Mouse (Mus musculus) intestine, embryonic 15.5 days (tissue): ENCODE measurements around the gene Prkar1b. TPM values are rescaled to one million over a fixed set of nuclear protein-coding genes. Genes with fewer than 3 reads are reported as not detected.

Source experiments
- ATAC-seq: fragments of 200-750 bp; cut with Nextera tagmentation; 2 replicates; pipeline ENCODE4 v1.8.0; 2017; ENCODE audit warnings: moderate TSS enrichment, moderate library complexity
- H3K27ac ChIP-seq: fragments of 300-500 bp; sonication (generic); 2 replicates; pipeline ENCODE4 v1.5.1; 2015; ENCODE audit warnings: mild to moderate bottlenecking, inconsistent platforms
- H3K27me3 ChIP-seq: fragments of 300-500 bp; sonication (generic); replicated peaks from 2 replicates; pipeline ENCODE4 v1.6.1; 2015; ENCODE audit warnings: inconsistent platforms
- H3K36me3 ChIP-seq: fragments of 300-500 bp; sonication (generic); 2 replicates; pipeline ENCODE4 v1.6.1; 2015; ENCODE audit warnings: inconsistent platforms
- H3K4me1 ChIP-seq: fragments of 300-500 bp; sonication (generic); replicated peaks from 2 replicates; pipeline ENCODE4 v1.6.1; 2015; ENCODE audit warnings: inconsistent platforms
- H3K4me2 ChIP-seq: fragments of 300-500 bp; sonication (generic); replicated peaks from 2 replicates; pipeline ENCODE4 v1.6.1; 2015; ENCODE audit warnings: mild to moderate bottlenecking, inconsistent platforms
- H3K4me3 ChIP-seq: fragments of 300-500 bp; sonication (generic); replicated peaks from 2 replicates; pipeline ENCODE4 v1.5.1; 2015; ENCODE audit warnings: inconsistent platforms
- H3K9ac ChIP-seq: fragments of 300-500 bp; sonication (generic); 2 replicates; pipeline ENCODE4 v1.6.1; 2015; ENCODE audit warnings: inconsistent platforms
- H3K9me3 ChIP-seq: fragments of 300-500 bp; sonication (generic); 2 replicates; pipeline ENCODE4 v1.6.1; 2016; ENCODE audit warnings: inconsistent platforms
- WGBS: fragments of 180-500 bp; shearing (Covaris S2); methylation state at CpG from one replicate; pipeline ENCODE4 v1.1.7; 2015; 5-methylcytosine and 5-hydroxymethylcytosine counted together
- polyA plus RNA-seq: library from polyadenylated mRNA; unstranded; fragments of >200 nt; fragmentation: Nextera tagmentation; extraction: Ambion mirVana; gene quantifications from 2 replicates; pipeline ENCODE4 v1.2.1, GENCODE M21; 2015

Prkar1b gene
- polyA plus RNA-seq, 1 experiment from 2014 or later, result 26.1 TPM

- peaks cover 34% of the 10 kb centered on the region for H3K4me1 ChIP-seq
- no peaks in the 10 kb centered on the region for H3K9me3 ChIP-seq
- H3K4me2 ChIP-seq, result no peak overlapping the region
- no peak overlapping the region for H3K9ac ChIP-seq
- 75% methylated on average over 5 of the region's 5 CpGs for WGBS
- H3K36me3 ChIP-seq, result no peaks in the 10 kb centered on the region
- H3K4me3 ChIP-seq, result no peak overlapping the region
- H3K27ac ChIP-seq, result no peak overlapping the region
- ATAC-seq, result no peak
- H3K27me3 ChIP-seq, result no peaks in the 10 kb centered on the region
Observed at GRCm38 (mm10) chr5:139072866-139073265, 76.9 kb downstream of the Prkar1b start.

DNA sequence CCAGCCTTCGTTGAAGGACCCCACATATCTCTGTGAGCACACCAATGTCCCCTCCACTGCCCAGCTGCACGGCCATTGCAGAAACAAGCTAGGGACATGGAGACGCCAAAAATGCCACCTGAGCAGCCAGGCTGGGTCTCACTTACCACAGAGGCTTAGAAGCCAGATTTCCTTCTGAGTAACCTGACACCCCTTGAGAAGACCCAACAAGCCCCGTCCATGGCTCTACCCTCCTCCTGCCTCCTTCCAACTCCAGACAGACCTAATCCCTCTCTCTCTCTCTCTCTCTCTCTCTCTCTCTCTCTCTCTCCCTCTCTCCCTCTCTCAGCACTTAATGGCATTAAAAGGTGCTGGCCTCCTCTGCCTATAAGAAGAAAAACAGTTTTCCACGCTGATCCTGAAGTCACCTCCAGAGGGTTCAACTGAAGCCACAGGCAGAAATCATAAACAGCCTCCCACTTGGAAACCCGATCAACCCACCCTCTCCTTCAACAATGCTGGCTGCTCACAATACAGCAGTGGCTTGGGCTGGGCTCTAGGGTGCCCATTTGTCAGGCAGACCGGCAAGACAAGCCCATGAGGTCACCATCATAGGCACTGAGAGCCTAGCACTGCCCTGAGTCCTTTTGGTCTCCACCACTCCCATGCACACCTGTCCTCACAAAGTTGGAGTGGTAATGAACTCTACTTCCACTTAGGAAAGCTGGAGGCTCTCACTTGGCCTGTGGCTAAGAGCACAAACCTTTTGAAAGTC lies 82.8 kb downstream of the Prkar1b start:
- no peaks in the 10 kb centered on the region for H3K36me3 ChIP-seq
- no peaks in the 10 kb centered on the region for H3K4me1 ChIP-seq
- no peaks in the 10 kb centered on the region for H3K27me3 ChIP-seq
- H3K9me3 ChIP-seq, result no peaks in the 10 kb centered on the region
- H3K27ac ChIP-seq, result no peak overlapping the region
- H3K4me3 ChIP-seq, result no peak overlapping the region
- no peak overlapping the region for H3K4me2 ChIP-seq
- no peak for ATAC-seq
- no peak overlapping the region for H3K9ac ChIP-seq
- WGBS, result 43% methylated on average over 7 of the region's 7 CpGs

GRCm38 (mm10) chr5:139064611-139065010 lies 85.2 kb downstream of the Prkar1b start:
- Histone ChIP-seq H3K9ac (no peak overlapping the region), H3K4me3 (no peak overlapping the region), H3K4me2 (no peak overlapping the region), H3K9me3 (no peaks in the 10 kb centered on the region), H3K27me3 (no peaks in the 10 kb centered on the region), H3K4me1 (no peaks in the 10 kb centered on the region), H3K27ac (no peak overlapping the region), H3K36me3 (no peaks in the 10 kb centered on the region)
- 57% methylated on average over 5 of the region's 5 CpGs for WGBS
- no peak for ATAC-seq

- Histone ChIP-seq H3K27me3 (no peaks in the 10 kb centered on the region), H3K27ac (no peak overlapping the region), H3K36me3 (no peaks in the 10 kb centered on the region), H3K4me2 (no peak overlapping the region), H3K4me3 (no peak overlapping the region), H3K9ac (no peak overlapping the region), H3K9me3 (no peaks in the 10 kb centered on the region), H3K4me1 (no peaks in the 10 kb centered on the region)
- WGBS, result 89% methylated on average over 5 of the region's 5 CpGs
- ATAC-seq, result no peak
Observed at GRCm38 (mm10) chr5:139061680-139062079, 88.1 kb downstream of the Prkar1b start.

DNA sequence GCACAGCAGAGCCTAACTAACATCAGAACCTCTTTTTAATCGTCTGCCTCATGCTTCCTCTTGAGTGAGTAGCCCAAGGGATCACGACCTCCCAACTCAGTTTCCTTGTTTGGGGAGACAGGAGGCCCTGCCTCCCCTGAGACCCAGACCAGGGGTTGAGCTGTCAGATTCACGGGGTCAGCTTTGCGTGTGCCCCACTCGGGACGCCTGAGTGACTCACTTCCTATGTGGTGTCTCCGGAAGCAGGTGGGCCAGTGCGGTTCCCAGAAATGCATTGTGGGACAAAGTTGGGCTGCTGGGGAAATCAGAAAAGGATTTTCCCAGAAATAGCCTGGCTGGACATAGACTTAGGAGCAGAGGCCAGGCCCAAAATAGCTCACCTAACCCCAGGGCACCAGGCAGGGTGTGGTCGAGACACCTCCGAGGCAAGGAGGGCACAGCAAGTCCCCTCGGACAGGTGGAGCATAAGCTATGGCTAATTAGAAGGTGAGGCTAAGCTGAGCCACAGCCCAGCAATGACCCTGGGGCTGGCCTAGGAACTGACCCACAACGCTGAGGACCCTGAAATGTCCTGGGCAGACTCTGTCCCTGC lies 89.2 kb downstream of the Prkar1b start:
- no peaks in the 10 kb centered on the region for H3K9me3 ChIP-seq
- 78% methylated on average over 12 of the region's 12 CpGs for WGBS
- no peaks in the 10 kb centered on the region for H3K36me3 ChIP-seq
- H3K27me3 ChIP-seq, result no peaks in the 10 kb centered on the region
- no peak overlapping the region for H3K27ac ChIP-seq
- H3K4me3 ChIP-seq, result no peak overlapping the region
- H3K4me1 ChIP-seq, result no peaks in the 10 kb centered on the region
- ATAC-seq, result no peak
- H3K9ac ChIP-seq, result no peak overlapping the region
- H3K4me2 ChIP-seq, result no peak overlapping the region

GRCm38 (mm10) chr5:139053176-139053575 lies 96.6 kb downstream of the Prkar1b start:
- H3K4me1 ChIP-seq, result no peaks in the 10 kb centered on the region
- WGBS, result 84% methylated on average over 10 of the region's 10 CpGs
- no peaks in the 10 kb centered on the region for H3K9me3 ChIP-seq
- no peak overlapping the region for H3K9ac ChIP-seq
- H3K36me3 ChIP-seq, result no peaks in the 10 kb centered on the region
- H3K4me2 ChIP-seq, result no peak overlapping the region
- no peak overlapping the region for H3K27ac ChIP-seq
- H3K27me3 ChIP-seq, result no peaks in the 10 kb centered on the region
- no peak overlapping the region for H3K4me3 ChIP-seq
- ATAC-seq, result no peak

DNA sequence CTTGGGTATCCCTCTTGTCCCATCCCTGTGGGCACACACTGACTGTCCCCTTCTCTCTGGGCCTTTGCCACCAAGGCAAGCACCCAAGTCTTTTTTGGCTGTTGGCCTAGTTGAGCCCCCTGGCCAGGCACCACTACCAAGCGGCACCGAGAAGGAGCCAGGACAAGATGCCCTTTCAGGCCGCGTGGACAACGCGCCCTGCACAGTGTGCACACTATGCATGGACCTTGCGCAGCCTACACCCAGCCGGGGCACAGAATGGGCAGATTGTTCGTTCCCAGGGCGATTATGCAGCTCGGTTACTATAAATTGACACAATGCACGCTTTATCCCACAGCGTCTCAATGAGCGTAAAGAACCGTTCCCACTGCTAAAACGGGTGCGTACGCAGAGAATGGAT lies 98.5 kb downstream of the Prkar1b start:
- H3K36me3 ChIP-seq, result no peaks in the 10 kb centered on the region
- H3K4me2 ChIP-seq, result no peak overlapping the region
- H3K4me1 ChIP-seq, result no peaks in the 10 kb centered on the region
- H3K9ac ChIP-seq, result no peak overlapping the region
- no peaks in the 10 kb centered on the region for H3K9me3 ChIP-seq
- WGBS, result 92% methylated on average over 18 of the region's 18 CpGs
- no peaks in the 10 kb centered on the region for H3K27me3 ChIP-seq
- no peak for ATAC-seq
- no peak overlapping the region for H3K27ac ChIP-seq
- H3K4me3 ChIP-seq, result no peak overlapping the region

DNA sequence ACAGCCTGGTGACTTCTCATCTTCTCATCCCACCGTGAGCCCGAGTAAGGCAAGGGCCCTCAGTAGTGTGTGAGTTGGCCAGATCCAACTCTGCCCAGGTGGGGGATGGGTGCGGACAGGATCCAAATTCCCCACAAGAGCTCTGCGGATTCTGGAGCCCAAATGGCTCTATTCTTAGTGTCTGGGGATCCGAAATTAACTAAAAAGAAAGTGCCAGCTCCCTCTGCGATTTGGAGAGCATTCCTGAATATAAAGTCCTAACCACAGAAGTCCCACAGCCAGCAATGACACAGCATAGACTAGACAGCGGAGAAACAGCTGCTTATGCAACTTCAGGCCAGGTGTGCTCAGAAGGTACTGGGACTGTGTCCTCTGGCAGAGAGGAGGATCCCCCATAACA lies 100.4 kb downstream of the Prkar1b start:
- 84% methylated on average over 7 of the region's 7 CpGs for WGBS
- Histone ChIP-seq H3K4me2 (no peak overlapping the region), H3K4me1 (no peaks in the 10 kb centered on the region), H3K27me3 (no peaks in the 10 kb centered on the region), H3K36me3 (no peaks in the 10 kb centered on the region), H3K9ac (no peak overlapping the region), H3K27ac (no peak overlapping the region), H3K4me3 (no peak overlapping the region), H3K9me3 (no peaks in the 10 kb centered on the region)
- ATAC-seq, result no peak

GRCm38 (mm10) chr5:139047171-139047570 lies 102.6 kb downstream of the Prkar1b start:
- H3K4me3 ChIP-seq, result no peak overlapping the region
- H3K27ac ChIP-seq, result no peak overlapping the region
- no peaks in the 10 kb centered on the region for H3K9me3 ChIP-seq
- no peaks in the 10 kb centered on the region for H3K27me3 ChIP-seq
- no peaks in the 10 kb centered on the region for H3K36me3 ChIP-seq
- no peaks in the 10 kb centered on the region for H3K4me1 ChIP-seq
- no peak for ATAC-seq
- WGBS, result 50% methylated on average over 2 of the region's 2 CpGs
- no peak overlapping the region for H3K4me2 ChIP-seq
- H3K9ac ChIP-seq, result no peak overlapping the region

- no peak overlapping the region for H3K27ac ChIP-seq
- H3K36me3 ChIP-seq, result no peaks in the 10 kb centered on the region
- no peak overlapping the region for H3K4me3 ChIP-seq
- ATAC-seq, result no peak
- no peak overlapping the region for H3K9ac ChIP-seq
- H3K4me2 ChIP-seq, result no peak overlapping the region
- H3K4me1 ChIP-seq, result no peaks in the 10 kb centered on the region
- H3K27me3 ChIP-seq, result no peaks in the 10 kb centered on the region
- 68% methylated on average over 5 of the region's 5 CpGs for WGBS
- H3K9me3 ChIP-seq, result no peaks in the 10 kb centered on the region
Observed at GRCm38 (mm10) chr5:139046636-139047035, 103.2 kb downstream of the Prkar1b start.

DNA sequence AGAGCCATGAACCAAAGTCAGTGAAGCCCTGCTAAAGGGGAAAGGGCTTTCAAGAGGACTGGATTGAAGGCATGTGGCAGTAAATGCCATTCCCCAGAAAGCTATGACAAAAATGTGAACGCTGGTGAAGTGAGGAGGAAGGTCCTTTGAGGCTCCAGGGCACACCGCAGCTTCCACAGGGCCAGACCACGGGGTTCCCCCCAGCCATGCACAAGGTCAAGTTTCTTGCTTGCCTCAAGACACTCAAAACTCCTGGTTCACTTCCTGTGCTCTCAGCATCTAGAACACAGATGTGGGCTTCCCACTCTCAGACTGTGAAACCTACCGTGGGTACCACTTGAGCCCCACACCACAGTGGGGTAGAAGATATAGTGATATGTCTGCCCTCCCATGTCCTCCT lies 106.3 kb downstream of the Prkar1b start:
- Histone ChIP-seq H3K27ac (no peak overlapping the region), H3K9me3 (no peaks in the 10 kb centered on the region), H3K4me1 (no peaks in the 10 kb centered on the region), H3K4me3 (no peak overlapping the region), H3K4me2 (no peak overlapping the region), H3K27me3 (no peaks in the 10 kb centered on the region), H3K9ac (no peak overlapping the region), H3K36me3 (no peaks in the 10 kb centered on the region)
- no peak for ATAC-seq
- 59% methylated on average over 4 of the region's 4 CpGs for WGBS

DNA sequence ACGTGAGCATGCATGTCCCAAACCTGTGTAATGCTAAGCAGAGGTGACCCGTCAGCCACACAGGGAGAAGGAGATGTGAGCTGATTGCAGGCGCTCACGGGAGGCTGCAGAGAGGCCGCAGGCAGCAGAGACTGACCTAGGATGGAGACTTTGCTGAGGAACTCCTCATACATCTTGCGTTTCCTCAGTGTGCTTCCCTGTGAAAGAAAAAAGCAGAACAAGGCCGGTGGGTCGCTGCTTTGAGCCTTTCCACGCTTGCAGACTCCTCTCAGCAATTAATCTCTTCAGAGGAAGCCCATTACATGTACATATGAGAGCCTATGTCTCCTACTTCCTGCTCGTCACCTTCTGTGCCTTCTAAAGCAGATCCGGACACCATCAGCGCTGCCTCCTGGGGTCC lies 107.5 kb downstream of the Prkar1b start:
- ATAC-seq, result no peak
- no peak overlapping the region for H3K9ac ChIP-seq
- no peaks in the 10 kb centered on the region for H3K4me1 ChIP-seq
- WGBS, result 63% methylated on average over 12 of the region's 12 CpGs
- H3K9me3 ChIP-seq, result no peaks in the 10 kb centered on the region
- no peak overlapping the region for H3K4me2 ChIP-seq
- no peak overlapping the region for H3K27ac ChIP-seq
- H3K4me3 ChIP-seq, result no peak overlapping the region
- no peaks in the 10 kb centered on the region for H3K27me3 ChIP-seq
- H3K36me3 ChIP-seq, result no peaks in the 10 kb centered on the region

- no peaks in the 10 kb centered on the region for H3K27me3 ChIP-seq
- H3K9ac ChIP-seq, result no peak overlapping the region
- no peak for ATAC-seq
- no peaks in the 10 kb centered on the region for H3K9me3 ChIP-seq
- H3K27ac ChIP-seq, result no peak overlapping the region
- no peak overlapping the region for H3K4me2 ChIP-seq
- H3K4me3 ChIP-seq, result no peak overlapping the region
- peaks cover 22% of the 10 kb centered on the region for H3K4me1 ChIP-seq
- WGBS, result 67% methylated on average over 2 of the region's 2 CpGs
- H3K36me3 ChIP-seq, result no peaks in the 10 kb centered on the region
Observed at GRCm38 (mm10) chr5:139035171-139035570, 114.6 kb downstream of the Prkar1b start.
